Mouse (Mus musculus) forebrain, postnatal 0 days (tissue): Measurements from ENCODE around the gene Map3k4. TPM values are rescaled to one million over a fixed set of nuclear protein-coding genes. Genes with fewer than 3 reads are reported as not detected.

Experiments
- ATAC-seq: fragments of 200-750 bp; cut with Nextera tagmentation; 2 replicates; pipeline ENCODE4 v1.8.0; 2017; ENCODE audit warnings: mild to moderate bottlenecking, moderate library complexity
- DNase-seq: peaks from one replicate; pipeline ENCODE4 v3.0.0-alpha.2; 2015
- H3K27ac ChIP-seq: fragments of 300-500 bp; sonication (generic); 2 replicates; pipeline ENCODE4 v1.5.1; 2014; ENCODE audit warnings: low read depth, mild to moderate bottlenecking, antibody characterized with exemption, low read length, moderate library complexity, mixed read lengths
- H3K27me3 ChIP-seq: fragments of 300-500 bp; sonication (generic); 2 replicates; pipeline ENCODE4 v1.6.1; 2014; ENCODE audit warnings: mild to moderate bottlenecking, low read length, mixed read lengths; ENCODE audit not compliant: insufficient read depth
- H3K36me3 ChIP-seq: fragments of 300-500 bp; sonication (generic); 2 replicates; pipeline ENCODE4 v1.6.1; 2014; ENCODE audit warnings: mild to moderate bottlenecking, moderate library complexity; ENCODE audit not compliant: insufficient read depth
- H3K4me1 ChIP-seq: fragments of 300-500 bp; sonication (generic); 2 replicates; pipeline ENCODE4 v1.6.1; 2014; ENCODE audit warnings: antibody characterized with exemption; ENCODE audit not compliant: insufficient read depth
- H3K4me2 ChIP-seq: fragments of 300-500 bp; sonication (generic); 2 replicates; pipeline ENCODE4 v1.6.1; 2014; ENCODE audit warnings: low read depth, mild to moderate bottlenecking, moderate library complexity
- H3K4me3 ChIP-seq: fragments of 300-500 bp; sonication (generic); 2 replicates; pipeline ENCODE4 v1.5.1; 2014; ENCODE audit warnings: low read depth, low read length, mixed read lengths
- H3K9ac ChIP-seq: fragments of 300-500 bp; sonication (generic); 2 replicates; pipeline ENCODE4 v1.6.1; 2014; ENCODE audit warnings: mild to moderate bottlenecking
- H3K9me3 ChIP-seq: fragments of 300-500 bp; sonication (generic); 2 replicates; pipeline ENCODE4 v1.6.1; 2016; ENCODE audit warnings: low read length
- CTCF ChIP-seq: sonication (generic); IDR thresholded peaks from 2 replicates; pipeline ENCODE4 v1.5.1; 2016; ENCODE audit warnings: antibody characterized with exemption, control low read depth, low read depth
- WGBS: fragments of 180-500 bp; shearing (Covaris S2); extraction: QIAGEN DNeasy Blood & Tissue Kit; methylation state at CpG from one replicate; pipeline ENCODE4 v1.1.7; 2014; 5-methylcytosine and 5-hydroxymethylcytosine counted together
- polyA plus RNA-seq: library from polyadenylated mRNA; unstranded; fragments of >200 nt; fragmentation: Nextera tagmentation; extraction: Ambion mirVana; gene quantifications from 2 replicates; pipeline ENCODE4 v1.2.1, GENCODE M21; 2015
- total RNA-seq: library from RNA; depleted of rRNA; stranded (reverse); fragments of >200 nt; gene quantifications from 2 replicates; pipeline ENCODE4 v1.2.3, GENCODE M21; 2014

Map3k4 gene
- total and polyA plus RNA-seq, 2 experiments from 2014 or later: 35.1 to 35.3 TPM

DNA sequence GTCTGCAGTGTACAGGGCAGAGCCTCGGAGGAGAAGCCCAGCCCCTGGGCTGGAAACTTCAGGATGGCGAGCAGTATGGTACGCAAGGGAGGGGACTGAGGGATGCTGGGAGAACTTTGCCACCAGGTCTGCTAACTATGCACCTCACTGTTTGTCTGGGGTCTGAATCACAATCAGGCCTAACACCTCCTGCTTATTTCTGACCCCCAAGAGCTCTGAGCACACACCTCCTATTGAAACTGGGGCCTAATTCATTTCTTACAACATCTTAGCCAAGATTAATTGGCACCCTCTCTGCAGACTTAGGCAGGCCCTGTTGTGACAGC is 113.9 kb downstream of the Map3k4 start:
- DNase-seq (no peak), ATAC-seq (no peak)
- no peak overlapping the region for H3K9ac ChIP-seq
- no peaks in the 10 kb centered on the region; the same call in 1 of the 2 replicates for H3K36me3 ChIP-seq
- H3K9me3 ChIP-seq: no peaks in the 10 kb centered on the region
- no peak overlapping the region for H3K4me3 ChIP-seq
- no peaks in the 10 kb centered on the region for H3K27me3 ChIP-seq
- WGBS: 61% methylated on average over 3 of the region's 3 CpGs
- H3K4me2 ChIP-seq: no peak overlapping the region
- H3K4me1 ChIP-seq: peaks cover 9% of the 10 kb centered on the region
- no peak for TF ChIP-seq CTCF
- H3K27ac ChIP-seq: no peak overlapping the region

- peaks cover 9% of the 10 kb centered on the region for H3K4me1 ChIP-seq
Measured at GRCm38 (mm10) chr17:12204246-12204645, 114.3 kb downstream of the Map3k4 start.

GRCm38 (mm10) chr17:12203414-12203897 is 115.1 kb downstream of the Map3k4 start:
- no peaks in the 10 kb centered on the region for H3K9me3 ChIP-seq

More at GRCm38 (mm10) chr17:12204246-12204645, 114.3 kb downstream of the Map3k4 start:
- Histone ChIP-seq H3K27ac (no peak overlapping the region), H3K4me3 (no peak overlapping the region), H3K9ac (no peak overlapping the region), H3K36me3 (no peaks in the 10 kb centered on the region; the same call in 1 of the 2 replicates), H3K9me3 (no peaks in the 10 kb centered on the region), H3K27me3 (no peaks in the 10 kb centered on the region), H3K4me2 (no peak overlapping the region)
- WGBS: 68% methylated on average over 3 of the region's 3 CpGs
- ATAC-seq (no peak), DNase-seq (no peak)
- TF ChIP-seq CTCF: no peak

DNA sequence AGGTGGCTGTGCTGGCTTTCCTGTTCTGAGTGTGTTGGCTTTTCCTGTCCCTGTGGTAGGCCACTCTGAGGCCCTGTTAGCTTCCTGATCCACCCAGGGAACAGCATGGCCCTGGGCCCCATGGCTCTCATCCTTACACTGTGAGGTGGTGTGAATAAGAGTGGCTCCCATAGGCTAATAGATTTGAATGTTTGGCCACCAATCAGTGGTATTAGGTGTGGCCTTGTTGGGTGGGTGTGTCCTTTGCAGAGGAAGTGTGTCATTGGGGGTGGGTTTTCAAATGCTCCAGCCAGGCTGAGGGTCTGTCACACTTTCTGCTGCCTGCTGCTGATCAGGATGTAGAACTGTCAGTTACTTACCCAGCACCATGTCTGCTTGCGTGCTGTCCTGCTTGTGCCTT is 117.5 kb downstream of the Map3k4 start:
- Histone ChIP-seq H3K27ac (no peak overlapping the region), H3K36me3 (no peaks in the 10 kb centered on the region; the same call in 1 of the 2 replicates), H3K9ac (no peak overlapping the region), H3K4me1 (peaks cover 9% of the 10 kb centered on the region), H3K9me3 (no peaks in the 10 kb centered on the region), H3K4me3 (no peak overlapping the region), H3K27me3 (no peaks in the 10 kb centered on the region), H3K4me2 (no peak overlapping the region)
- DNase-seq (no peak), ATAC-seq (no peak)
- 87% methylated on average over 1 of the region's 1 CpGs for WGBS
- no peak for TF ChIP-seq CTCF

More at GRCm38 (mm10) chr17:12203414-12203897, 115.1 kb downstream of the Map3k4 start:
- DNase-seq (peak; percentile 71), ATAC-seq (peak; percentile 75)
- Histone ChIP-seq H3K4me3 (no peak overlapping the region), H3K4me1 (peaks cover 9% of the 10 kb centered on the region), H3K27me3 (no peaks in the 10 kb centered on the region), H3K4me2 (no peak overlapping the region), H3K27ac (no peak overlapping the region), H3K9ac (no peak overlapping the region), H3K36me3 (no peaks in the 10 kb centered on the region; the same call in 1 of the 2 replicates)
- WGBS: 32% methylated on average over 15 of the region's 15 CpGs
- TF ChIP-seq CTCF: peak; percentile 40

DNA sequence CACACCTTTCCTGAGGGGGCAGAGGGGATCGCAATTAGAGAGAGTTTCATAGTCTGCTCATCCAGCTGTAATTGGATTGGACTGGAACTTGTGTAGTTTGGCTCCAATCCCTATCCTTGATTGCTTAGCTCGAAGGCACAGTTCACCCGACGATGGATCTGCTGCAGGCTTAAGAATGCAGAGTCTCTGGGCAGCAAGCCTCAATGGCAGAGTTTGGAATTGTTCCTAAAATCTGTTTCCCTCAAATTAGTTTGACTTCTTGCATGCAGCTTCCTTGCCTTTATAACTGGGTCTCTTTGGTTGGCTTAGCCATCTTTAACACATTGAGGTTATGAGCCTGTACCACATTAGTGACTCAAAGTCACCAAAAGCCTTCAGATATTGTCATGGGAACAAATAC is 118.7 kb downstream of the Map3k4 start:
- WGBS: 39% methylated on average over 4 of the region's 4 CpGs
- DNase-seq: peak; percentile 28
- Histone ChIP-seq H3K27me3 (no peaks in the 10 kb centered on the region), H3K4me1 (peaks cover 9% of the 10 kb centered on the region), H3K4me3 (no peak overlapping the region), H3K27ac (no peak overlapping the region), H3K9ac (no peak overlapping the region), H3K4me2 (no peak overlapping the region), H3K9me3 (no peaks in the 10 kb centered on the region), H3K36me3 (no peaks in the 10 kb centered on the region)
- ATAC-seq: no peak
- no peak for TF ChIP-seq CTCF

GRCm38 (mm10) chr17:12195604-12196003 is 123.0 kb downstream of the Map3k4 start:
- H3K4me1 ChIP-seq: no peaks in the 10 kb centered on the region
- ATAC-seq (no peak), DNase-seq (no peak)
- H3K27me3 ChIP-seq: no peaks in the 10 kb centered on the region
- no peak overlapping the region for H3K9ac ChIP-seq
- H3K27ac ChIP-seq: no peak overlapping the region
- no peak overlapping the region for H3K4me3 ChIP-seq
- 79% methylated on average over 10 of the region's 10 CpGs for WGBS
- no peak for TF ChIP-seq CTCF
- H3K4me2 ChIP-seq: no peak overlapping the region
- H3K36me3 ChIP-seq: no peaks in the 10 kb centered on the region
- H3K9me3 ChIP-seq: no peaks in the 10 kb centered on the region

DNA sequence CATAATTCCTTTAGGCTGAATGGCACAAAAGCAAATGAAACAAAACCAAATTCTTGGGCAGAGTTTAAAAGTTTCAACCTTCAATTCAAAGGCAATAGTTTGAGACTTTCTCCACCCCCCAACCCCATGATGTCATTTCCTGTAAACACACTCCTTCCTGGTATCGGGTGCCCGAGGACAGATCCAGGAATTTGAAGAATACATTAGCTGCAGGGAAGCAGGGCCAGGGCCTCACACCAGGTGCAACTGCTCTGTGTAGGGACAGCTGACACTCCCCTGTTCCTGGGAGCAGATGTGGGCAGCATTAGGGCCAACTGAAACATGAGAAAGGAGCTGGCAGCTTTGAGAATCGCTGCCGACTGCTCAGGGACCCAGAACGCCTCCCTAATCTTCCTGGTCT is 123.5 kb downstream of the Map3k4 start:
- ATAC-seq (no peak), DNase-seq (no peak)
- Histone ChIP-seq H3K27me3 (no peaks in the 10 kb centered on the region), H3K9ac (no peak overlapping the region), H3K4me1 (no peaks in the 10 kb centered on the region), H3K4me3 (no peak overlapping the region), H3K9me3 (no peaks in the 10 kb centered on the region), H3K4me2 (no peak overlapping the region), H3K36me3 (no peaks in the 10 kb centered on the region), H3K27ac (no peak overlapping the region)
- WGBS: 63% methylated on average over 5 of the region's 5 CpGs
- TF ChIP-seq CTCF: no peak
